Mouse (Mus musculus) stomach, postnatal 0 days (tissue): ENCODE results near the gene Hikeshi. TPM values are rescaled to one million over a fixed set of nuclear protein-coding genes. Genes with fewer than 3 reads are reported as not detected.

Experiments used
- ATAC-seq: fragments of 200-750 bp; cut with Nextera tagmentation; 2 replicates; pipeline ENCODE4 v1.8.0; 2017; ENCODE audit not compliant: low FRiP score, low TSS enrichment
- DNase-seq: peaks from one replicate; pipeline ENCODE4 v3.0.0-alpha.2; 2016; ENCODE audit warnings: low spot score
- H3K27ac ChIP-seq: fragments of 300-500 bp; sonication (generic); replicated peaks from 2 replicates; pipeline ENCODE4 v1.5.1; 2014; ENCODE audit warnings: mild to moderate bottlenecking, control low read depth
- H3K27me3 ChIP-seq: fragments of 300-500 bp; sonication (generic); 2 replicates; pipeline ENCODE4 v1.6.1; 2014; ENCODE audit warnings: low read length; ENCODE audit not compliant: control insufficient read depth, insufficient read depth
- H3K36me3 ChIP-seq: fragments of 300-500 bp; sonication (generic); 2 replicates; pipeline ENCODE4 v1.6.1; 2014; ENCODE audit warnings: low read length, mixed read lengths; ENCODE audit not compliant: control insufficient read depth, insufficient read depth
- H3K4me1 ChIP-seq: fragments of 300-500 bp; sonication (generic); replicated peaks from 2 replicates; pipeline ENCODE4 v1.6.1; 2014; ENCODE audit warnings: antibody characterized with exemption; ENCODE audit not compliant: control insufficient read depth, insufficient read depth
- H3K4me2 ChIP-seq: fragments of 300-500 bp; sonication (generic); replicated peaks from 2 replicates; pipeline ENCODE4 v1.6.1; 2014; ENCODE audit warnings: low read depth, mild to moderate bottlenecking, control low read depth, moderate library complexity
- H3K4me3 ChIP-seq: fragments of 300-500 bp; sonication (generic); 2 replicates; pipeline ENCODE4 v1.5.1; 2014; ENCODE audit warnings: low read depth, low read length, control low read depth
- H3K9ac ChIP-seq: fragments of 300-500 bp; sonication (generic); 2 replicates; pipeline ENCODE4 v1.6.1; 2014; ENCODE audit warnings: mild to moderate bottlenecking, low read length, control low read depth, mixed read lengths
- H3K9me3 ChIP-seq: fragments of 300-500 bp; sonication (generic); 2 replicates; pipeline ENCODE4 v1.6.1; 2016; ENCODE audit warnings: low read length; ENCODE audit not compliant: control insufficient read depth
- CTCF ChIP-seq: IDR thresholded peaks from 2 replicates; pipeline ENCODE4 v1.5.1; 2016; ENCODE audit warnings: antibody characterized with exemption, low read depth, mild to moderate bottlenecking, moderate library complexity
- EP300 ChIP-seq: optimal IDR thresholded peaks from 2 replicates; pipeline ENCODE3; 2016; ENCODE audit warnings: antibody characterized with exemption
- WGBS: fragments of 180-500 bp; shearing (Covaris S2); extraction: QIAGEN DNeasy Blood & Tissue Kit; methylation state at CpG from one replicate; pipeline ENCODE4 v1.1.7; 2014; 5-methylcytosine and 5-hydroxymethylcytosine counted together
- polyA plus RNA-seq: library from polyadenylated mRNA; unstranded; fragments of >200 nt; fragmentation: Nextera tagmentation; extraction: Ambion mirVana; gene quantifications from 2 replicates; pipeline ENCODE4 v1.2.1, GENCODE M21; 2015

Gene Hikeshi
- polyA plus RNA-seq, 1 experiment from 2014 or later = 72.8 TPM

DNA sequence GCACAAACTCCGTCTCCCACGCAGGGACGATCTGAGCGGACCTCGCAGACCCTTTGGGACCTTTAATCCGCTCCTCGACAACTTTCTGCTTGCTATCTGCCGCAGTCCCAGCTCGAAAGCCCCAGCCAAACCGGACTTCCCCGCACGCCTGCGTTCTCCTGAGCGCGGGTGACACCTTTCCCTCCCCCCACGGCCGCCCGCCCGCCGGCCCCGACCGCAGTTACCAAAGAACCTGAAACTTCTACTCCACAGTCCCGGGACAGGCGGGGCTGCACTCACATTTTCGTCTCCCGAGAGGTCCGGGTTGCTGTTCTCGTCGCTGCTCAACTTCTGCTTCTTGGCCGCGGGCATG is 39.1 kb upstream of the Hikeshi start:
- ATAC-seq = peak; percentile 49

DNA sequence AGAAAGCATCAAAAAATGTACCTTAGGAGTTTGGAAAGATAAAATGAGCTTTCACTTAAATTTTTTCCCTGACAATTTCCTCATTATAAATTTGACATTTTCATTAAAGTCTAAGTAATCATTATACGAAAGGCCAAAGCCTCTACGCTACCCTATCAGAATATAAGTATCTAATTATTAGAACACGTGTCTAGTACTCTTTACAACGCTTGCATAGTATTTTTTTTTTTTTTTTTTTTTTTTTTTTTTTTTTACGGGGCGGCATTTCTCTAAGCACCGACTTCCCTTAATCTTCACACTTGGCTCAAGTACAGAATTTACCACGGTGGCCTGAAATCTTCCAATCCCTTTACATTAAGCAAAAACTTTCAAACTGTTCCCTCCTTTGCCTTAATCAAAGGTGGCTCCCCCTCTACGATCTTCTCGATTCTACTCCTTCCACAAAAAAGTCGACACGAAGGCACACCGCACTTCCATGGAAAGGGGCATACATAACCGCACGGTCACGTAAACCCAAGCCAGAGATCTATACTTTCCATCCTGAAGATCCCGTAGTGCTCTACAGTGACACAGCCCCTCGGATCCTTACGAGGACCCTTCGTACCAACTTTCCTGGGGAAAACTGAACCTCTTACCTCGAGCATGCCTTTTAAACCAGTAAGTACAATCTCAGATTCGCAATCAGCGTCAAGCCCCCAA is 38.6 kb upstream of the Hikeshi start:
- DNase-seq = no peak

More for the DNA sequence above, 39.1 kb upstream of the Hikeshi start:
- no peak for TF ChIP-seq CTCF
- TF ChIP-seq EP300 = no peak
- H3K36me3 ChIP-seq = 0 out of 2 replicates have a peak, but pooled peaks cover 2% of the 10 kb centered on the region
- H3K27ac ChIP-seq = peak overlapping the region; percentile 100
- H3K27me3 ChIP-seq = no peaks in the 10 kb centered on the region
- no peaks in the 10 kb centered on the region for H3K4me1 ChIP-seq
- under 1% methylated on average over 29 of the region's 31 CpGs for WGBS
- H3K9ac ChIP-seq = peak overlapping the region; percentile 95
- peak overlapping the region; percentile 80 for H3K4me2 ChIP-seq
- H3K4me3 ChIP-seq = peak overlapping the region; percentile 80
- DNase-seq = no peak
- no peaks in the 10 kb centered on the region for H3K9me3 ChIP-seq

DNA sequence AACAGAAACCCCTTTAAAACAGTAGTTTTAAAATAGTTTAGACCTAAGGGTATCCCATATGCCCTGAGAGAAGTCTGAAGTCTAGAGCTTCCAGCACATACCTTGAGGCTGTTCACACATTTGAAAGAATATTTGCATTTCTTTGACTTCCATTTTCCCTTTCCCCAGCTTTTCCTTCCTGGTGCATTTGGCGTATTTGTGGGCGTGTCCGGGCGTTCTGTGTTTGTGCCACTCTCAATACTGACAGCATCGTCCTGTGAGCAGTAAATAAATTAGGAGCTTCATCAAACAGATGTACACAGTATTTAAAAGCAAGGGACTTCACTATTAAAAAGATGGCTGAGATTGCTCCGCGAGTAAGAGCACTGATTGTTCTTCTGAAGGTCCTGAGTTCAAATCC is 35.8 kb upstream of the Hikeshi start:
- no peak overlapping the region for H3K4me3 ChIP-seq
- H3K27ac ChIP-seq = no peak overlapping the region
- H3K27me3 ChIP-seq = no peaks in the 10 kb centered on the region
- WGBS = 88% methylated on average over 7 of the region's 7 CpGs
- no peaks in the 10 kb centered on the region for H3K4me1 ChIP-seq
- ATAC-seq (no peak), DNase-seq (no peak)
- no peak overlapping the region for H3K9ac ChIP-seq
- TF ChIP-seq EP300 (no peak), CTCF (no peak)
- H3K36me3 ChIP-seq = 0 out of 2 replicates have a peak, but pooled peaks cover 6% of the 10 kb centered on the region
- H3K9me3 ChIP-seq = no peaks in the 10 kb centered on the region
- H3K4me2 ChIP-seq = no peak overlapping the region

More for the DNA sequence above, 38.6 kb upstream of the Hikeshi start:
- peak overlapping the region; percentile 80 for H3K4me3 ChIP-seq
- H3K9ac ChIP-seq = peak overlapping the region; percentile 95
- no peak for ATAC-seq
- TF ChIP-seq CTCF = no peak
- TF ChIP-seq EP300 = no peak
- peak overlapping the region; percentile 100 for H3K27ac ChIP-seq
- H3K27me3 ChIP-seq = no peaks in the 10 kb centered on the region
- no peaks in the 10 kb centered on the region for H3K9me3 ChIP-seq
- no peaks in the 10 kb centered on the region for H3K4me1 ChIP-seq
- 0 out of 2 replicates have a peak, but pooled peaks cover 2% of the 10 kb centered on the region for H3K36me3 ChIP-seq
- peak overlapping the region; percentile 80 for H3K4me2 ChIP-seq
- 2% methylated on average over 23 of the region's 23 CpGs for WGBS

DNA sequence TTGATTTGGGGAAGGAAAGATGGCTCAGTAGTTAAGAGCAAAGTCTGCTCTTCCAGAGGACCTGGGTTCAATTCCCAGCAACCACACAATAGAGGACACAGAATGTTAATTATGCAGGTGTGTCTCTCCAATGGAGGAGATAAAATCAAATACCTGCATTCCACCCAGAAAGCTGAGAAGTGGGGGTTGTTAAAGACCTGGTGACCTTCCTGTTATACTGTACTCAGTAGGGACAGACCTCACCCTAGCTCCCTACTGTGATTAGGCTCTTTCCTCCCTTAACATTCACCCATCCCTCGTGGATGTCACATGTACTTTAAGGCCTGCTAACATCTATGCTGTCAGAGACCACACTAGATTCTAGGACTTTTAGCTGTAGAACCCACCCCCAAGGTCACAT is 34.6 kb upstream of the Hikeshi start:
- no peaks in the 10 kb centered on the region for H3K4me1 ChIP-seq
- no peak overlapping the region for H3K27ac ChIP-seq
- H3K27me3 ChIP-seq = no peaks in the 10 kb centered on the region
- DNase-seq = no peak
- H3K36me3 ChIP-seq = 0 out of 2 replicates have a peak, but pooled peaks cover 6% of the 10 kb centered on the region
- no peak overlapping the region for H3K9ac ChIP-seq
- H3K4me3 ChIP-seq = no peak overlapping the region
- TF ChIP-seq CTCF (no peak), EP300 (no peak)
- WGBS = 77% methylated on average over 1 of the region's 1 CpGs
- ATAC-seq = no peak
- H3K4me2 ChIP-seq = no peak overlapping the region
- H3K9me3 ChIP-seq = no peaks in the 10 kb centered on the region

DNA sequence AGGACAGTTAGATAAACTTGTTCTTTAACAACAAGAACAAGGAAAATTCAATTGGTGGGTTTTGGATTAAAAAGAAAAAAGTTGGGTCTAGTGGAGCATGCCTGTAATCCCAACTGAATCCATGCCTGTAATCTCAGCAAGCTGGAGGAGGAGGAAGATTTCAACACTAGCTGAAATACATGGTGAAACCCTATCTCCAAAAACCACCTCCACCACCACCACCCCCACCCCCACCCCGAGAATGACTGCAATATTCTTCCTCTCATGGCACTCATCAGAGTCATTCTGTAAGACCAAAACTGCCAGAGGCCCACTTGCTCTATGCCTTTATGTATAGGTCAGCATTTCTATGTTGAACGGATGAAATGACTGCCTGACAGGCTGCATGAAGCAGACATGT is 26.2 kb upstream of the Hikeshi start:
- peaks cover 6% of the 10 kb centered on the region for H3K36me3 ChIP-seq

DNA sequence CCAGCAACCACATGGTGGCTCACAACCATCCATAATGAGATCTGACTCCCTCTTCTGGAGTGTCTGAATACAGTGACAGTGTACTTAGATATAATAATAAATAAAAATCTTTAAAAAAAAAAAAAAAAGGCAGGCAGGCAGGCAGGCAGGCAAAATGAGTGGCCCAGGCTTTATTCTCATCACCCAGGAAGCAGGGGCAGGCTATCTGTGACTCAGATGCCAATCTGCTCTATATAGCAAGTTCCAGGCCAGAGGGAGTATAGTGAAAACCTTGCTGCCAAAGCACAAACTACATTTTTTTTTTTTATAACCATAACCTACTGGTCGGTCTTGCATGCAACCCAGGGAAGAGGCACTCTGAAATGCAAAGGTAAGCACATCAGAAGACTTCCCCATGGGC is 25.8 kb upstream of the Hikeshi start:
- WGBS = 84% methylated on average over 1 of the region's 1 CpGs

More for the DNA sequence above, 26.2 kb upstream of the Hikeshi start:
- 78% methylated on average over 2 of the region's 2 CpGs for WGBS
- Histone ChIP-seq H3K4me3 (no peak overlapping the region), H3K4me1 (no peaks in the 10 kb centered on the region), H3K9me3 (no peaks in the 10 kb centered on the region), H3K9ac (no peak overlapping the region), H3K4me2 (no peak overlapping the region), H3K27me3 (no peaks in the 10 kb centered on the region), H3K27ac (no peak overlapping the region)
- TF ChIP-seq CTCF (no peak), EP300 (no peak)
- ATAC-seq = no peak
- no peak for DNase-seq

More for the DNA sequence above, 25.8 kb upstream of the Hikeshi start:
- no peak overlapping the region for H3K4me2 ChIP-seq
- DNase-seq (no peak), ATAC-seq (no peak)
- H3K36me3 ChIP-seq = peaks cover 6% of the 10 kb centered on the region
- no peaks in the 10 kb centered on the region for H3K4me1 ChIP-seq
- no peak for TF ChIP-seq CTCF
- TF ChIP-seq EP300 = no peak
- no peaks in the 10 kb centered on the region for H3K27me3 ChIP-seq
- H3K9me3 ChIP-seq = no peaks in the 10 kb centered on the region
- no peak overlapping the region for H3K27ac ChIP-seq
- H3K9ac ChIP-seq = no peak overlapping the region
- H3K4me3 ChIP-seq = no peak overlapping the region
